Mouse (Mus musculus) lung, postnatal 0 days (tissue): ENCODE measurements at regions not wholly inside any gene's neighbourhood (a gene's known extent, or its start where the extent isn't known, plus 50 kb on each side); places are given as distances from the start of the nearest gene placed in this dataset.

Experiments used
- CTCF ChIP-seq: IDR thresholded peaks from 2 replicates; pipeline ENCODE4 v1.5.1; 2016; ENCODE audit warnings: antibody characterized with exemption, mild to moderate bottlenecking
- EP300 ChIP-seq: IDR thresholded peaks from 2 replicates; pipeline ENCODE4 v1.6.1; 2016; ENCODE audit warnings: antibody characterized with exemption, mild to moderate bottlenecking, control low read depth

DNA sequence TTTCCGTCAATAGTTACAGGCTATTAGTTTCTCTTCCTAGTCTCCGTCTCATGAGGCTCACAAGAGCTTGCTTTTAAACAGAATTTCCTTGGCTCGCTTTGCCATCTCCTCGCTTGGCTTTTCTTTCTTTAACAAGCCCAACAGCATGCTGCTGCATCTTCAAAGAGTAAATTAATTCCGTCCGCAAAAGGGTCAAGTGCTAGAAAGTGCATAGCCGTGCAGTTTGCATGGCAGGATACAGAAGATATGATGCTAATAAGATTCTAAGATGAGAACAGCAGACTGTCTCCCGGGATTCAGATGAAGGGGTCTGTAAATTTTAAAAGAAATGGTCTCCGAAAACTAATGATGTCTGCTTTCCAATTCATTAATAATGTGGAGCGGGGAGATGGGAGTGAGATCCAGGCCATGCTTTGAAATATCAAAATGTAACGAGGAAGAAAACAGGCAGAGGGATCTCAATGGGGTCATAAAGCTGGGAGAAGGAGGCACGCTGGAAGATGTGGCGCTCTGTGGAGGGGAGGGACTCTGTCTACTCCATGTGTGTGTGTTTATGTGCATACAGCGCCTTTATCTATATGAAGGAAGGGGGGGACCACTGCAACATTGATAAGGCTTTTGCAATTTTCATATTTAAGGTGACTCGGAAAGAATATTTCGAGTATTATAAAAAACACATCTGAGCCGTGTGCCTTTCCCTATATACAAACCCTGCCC, 183.0 kb upstream of the Pmfbp1 start:
- TF ChIP-seq CTCF, result no peak
- TF ChIP-seq EP300, result no peak
